Mouse (Mus musculus) right cerebral cortex, postnatal 14 days (tissue): Measurements from ENCODE around the gene Gfm2.

Experiments
- DNase-seq: peaks from one replicate; pipeline ENCODE4 v3.0.0; 2022

Gfm2 gene

DNA sequence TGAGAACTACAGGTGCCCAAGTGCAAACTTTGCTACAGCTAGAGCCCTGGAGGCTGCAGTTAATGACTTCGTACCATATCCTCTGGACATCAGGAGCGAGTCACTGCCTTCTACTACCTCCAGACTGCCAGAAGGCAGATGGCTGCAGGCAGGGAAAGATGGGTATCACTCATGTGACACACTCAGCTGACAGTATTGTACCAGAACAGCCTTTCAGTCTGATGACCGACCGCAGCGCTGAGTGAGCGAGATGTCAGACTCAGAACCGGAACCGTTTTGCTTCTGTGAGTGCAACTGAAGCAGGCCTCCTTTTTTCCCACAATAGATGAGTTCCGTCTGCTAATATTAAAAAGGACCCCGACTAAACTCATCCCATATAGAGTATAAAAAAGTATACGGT, 54.9 kb downstream of the Gfm2 start:
- no peak for DNase-seq

DNA sequence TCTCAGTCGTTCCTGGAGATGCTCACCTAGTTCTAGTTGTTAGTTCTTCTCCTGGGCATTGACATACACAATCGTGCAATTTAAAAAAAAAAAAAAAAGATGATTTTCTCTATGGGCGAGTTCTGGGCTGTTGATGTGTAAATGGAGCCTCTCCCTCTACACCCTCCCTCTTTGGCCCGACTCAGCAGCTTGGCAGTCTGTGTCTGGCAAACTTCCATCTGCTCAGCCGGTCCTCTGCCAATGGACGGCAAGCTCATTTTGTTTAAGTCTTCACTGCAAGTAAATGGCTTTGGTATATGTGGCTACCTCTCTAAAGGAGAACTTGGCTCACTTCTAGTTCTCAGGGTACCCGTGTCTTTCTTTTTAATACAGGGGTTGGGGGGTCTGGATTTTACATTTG, 55.7 kb downstream of the Gfm2 start:
- peak; percentile 71 for DNase-seq

DNA sequence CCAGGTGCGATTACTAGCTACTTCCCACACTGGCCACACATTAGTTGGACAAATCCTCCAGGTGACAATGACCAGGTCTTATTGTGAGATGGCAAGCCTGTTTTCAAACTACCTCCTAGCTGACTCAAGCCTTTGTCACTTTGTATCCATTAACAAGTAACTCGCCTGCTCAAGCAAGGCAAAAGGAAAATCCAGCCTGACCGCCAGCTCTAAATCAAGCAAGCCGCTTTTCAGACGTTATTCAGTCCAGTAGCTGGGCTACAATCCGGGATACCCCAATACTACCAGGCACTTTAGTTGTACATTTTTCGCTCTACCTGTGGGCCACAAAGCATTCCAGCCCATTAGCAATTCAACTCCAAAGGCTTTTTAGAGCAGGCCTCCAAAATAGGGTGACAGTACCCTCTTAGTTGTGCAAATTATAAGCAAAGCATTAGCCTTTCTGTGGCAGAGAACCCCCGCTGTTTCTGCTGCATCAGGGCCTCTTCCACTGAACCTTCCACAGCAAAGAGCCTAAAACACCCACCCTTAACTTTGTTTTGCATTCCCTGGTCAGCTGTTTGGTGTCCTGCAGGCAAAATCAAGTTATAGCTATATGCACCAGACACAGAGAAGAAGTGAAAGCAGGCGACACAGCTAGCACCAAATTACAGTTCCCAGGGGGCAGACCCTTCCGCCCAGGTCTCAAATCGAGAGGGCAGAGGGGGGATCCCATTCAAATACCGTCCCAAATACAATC, 58.6 kb downstream of the Gfm2 start:
- DNase-seq, result no peak

DNA sequence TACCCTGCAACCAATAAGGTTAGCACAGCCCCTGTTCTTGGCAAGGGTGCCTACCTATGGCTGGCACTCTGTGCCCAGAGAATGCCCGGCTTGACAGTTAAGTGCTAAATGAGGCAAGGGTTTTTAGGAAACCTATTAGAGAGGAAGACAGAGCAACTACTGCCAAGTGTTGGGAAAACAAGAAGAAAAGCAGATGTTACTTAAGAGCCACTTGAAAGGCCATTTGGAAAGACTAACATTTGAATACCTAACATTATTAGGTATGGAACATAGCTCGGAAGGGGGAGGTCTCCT, 59.1 kb downstream of the Gfm2 start:
- no peak for DNase-seq

DNA sequence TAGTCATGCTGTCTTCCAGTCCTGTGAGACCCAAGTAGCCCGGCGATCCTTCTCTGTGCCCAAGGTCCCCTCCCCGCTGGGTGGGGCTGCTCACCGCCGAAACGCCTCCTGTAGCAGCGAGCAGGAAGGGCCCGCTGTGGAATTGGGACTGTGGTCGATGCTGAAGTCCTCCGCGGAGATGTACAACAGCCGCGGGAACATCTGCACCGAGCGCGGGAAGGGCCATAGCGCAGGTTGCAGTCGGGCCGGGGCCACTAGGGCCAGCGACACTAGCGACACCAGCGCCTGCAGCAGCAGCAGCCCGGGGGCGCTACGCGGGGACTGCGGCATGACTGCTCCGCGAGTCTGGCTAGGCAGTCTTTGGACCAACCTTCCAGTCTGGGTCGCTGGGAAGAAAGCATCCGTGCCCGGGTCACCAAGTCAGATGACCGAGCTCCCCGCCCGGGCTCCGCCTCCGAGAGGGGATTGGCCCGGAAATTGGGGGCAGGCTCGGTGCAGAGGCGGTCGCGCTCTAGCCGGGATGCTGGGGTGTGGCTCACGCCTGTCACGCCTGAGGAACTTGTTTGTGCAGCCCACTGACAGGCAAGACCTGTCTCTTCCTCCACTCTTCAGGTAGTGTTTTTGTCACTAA, 60.3 kb downstream of the Gfm2 start, which contains the start of gene Hexb:
Gene Hexb, minus strand, starts transcription at position 426 of the 631 bp plus-strand sequence.
- peak; percentile 83 for DNase-seq

DNA sequence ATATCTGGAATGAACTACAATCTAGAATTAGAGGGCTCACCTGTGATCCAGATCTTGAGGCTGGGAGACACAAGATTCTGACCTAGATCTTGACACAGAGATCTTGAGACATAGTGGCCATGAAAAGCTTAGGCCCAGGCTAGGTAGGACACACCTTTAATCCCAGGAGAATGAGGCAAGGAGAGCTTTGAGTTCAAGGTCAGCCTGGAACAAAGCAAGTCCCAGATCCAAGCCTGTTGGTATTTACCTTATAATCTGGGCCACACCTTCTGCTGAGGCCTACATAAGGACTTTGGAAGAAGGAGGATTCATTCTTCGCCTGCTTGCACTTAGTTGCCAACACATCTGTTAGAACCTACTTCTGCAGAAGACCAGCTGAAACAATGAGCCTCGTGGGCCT, 61.4 kb downstream of the Gfm2 start:
- DNase-seq, result no peak

DNA sequence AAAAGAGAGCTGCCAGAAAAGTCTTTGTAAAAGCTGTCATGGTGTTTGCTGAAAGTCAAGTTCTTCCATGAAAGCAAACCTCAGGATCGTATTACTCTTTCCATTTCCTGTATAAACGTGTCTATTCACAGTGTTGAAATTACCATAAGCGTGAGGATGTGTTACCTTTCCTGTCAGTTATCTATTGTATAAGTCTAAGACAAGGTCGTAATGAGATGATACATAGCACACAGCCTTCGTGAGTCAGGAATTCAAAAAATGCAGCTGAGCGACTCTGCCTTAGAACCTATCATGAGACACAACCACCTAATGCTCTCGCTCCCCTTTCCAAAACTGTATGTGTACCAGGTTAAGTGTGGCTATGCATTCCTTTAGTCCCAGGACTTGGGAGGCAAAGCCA, 63.3 kb downstream of the Gfm2 start:
- DNase-seq, result no peak

DNA sequence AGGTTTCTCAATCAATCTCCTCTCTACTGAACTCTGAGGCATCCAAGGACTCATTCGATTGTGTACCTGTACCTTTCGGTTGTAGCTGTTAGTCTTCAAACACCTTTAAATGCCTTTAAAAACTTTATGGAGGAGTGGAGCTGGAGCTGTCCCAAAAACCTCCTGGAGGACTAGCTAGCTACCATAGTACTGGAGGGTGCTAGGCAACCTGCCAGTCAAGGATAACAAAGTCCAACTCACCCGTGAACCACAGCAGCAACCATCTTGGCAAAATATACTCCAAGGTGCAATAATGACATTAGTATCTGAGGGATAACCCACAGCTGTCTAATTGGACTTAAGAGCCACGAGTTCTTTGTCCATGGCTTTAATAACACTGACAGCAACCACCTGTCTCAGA, 64.2 kb downstream of the Gfm2 start:
- no peak for DNase-seq

DNA sequence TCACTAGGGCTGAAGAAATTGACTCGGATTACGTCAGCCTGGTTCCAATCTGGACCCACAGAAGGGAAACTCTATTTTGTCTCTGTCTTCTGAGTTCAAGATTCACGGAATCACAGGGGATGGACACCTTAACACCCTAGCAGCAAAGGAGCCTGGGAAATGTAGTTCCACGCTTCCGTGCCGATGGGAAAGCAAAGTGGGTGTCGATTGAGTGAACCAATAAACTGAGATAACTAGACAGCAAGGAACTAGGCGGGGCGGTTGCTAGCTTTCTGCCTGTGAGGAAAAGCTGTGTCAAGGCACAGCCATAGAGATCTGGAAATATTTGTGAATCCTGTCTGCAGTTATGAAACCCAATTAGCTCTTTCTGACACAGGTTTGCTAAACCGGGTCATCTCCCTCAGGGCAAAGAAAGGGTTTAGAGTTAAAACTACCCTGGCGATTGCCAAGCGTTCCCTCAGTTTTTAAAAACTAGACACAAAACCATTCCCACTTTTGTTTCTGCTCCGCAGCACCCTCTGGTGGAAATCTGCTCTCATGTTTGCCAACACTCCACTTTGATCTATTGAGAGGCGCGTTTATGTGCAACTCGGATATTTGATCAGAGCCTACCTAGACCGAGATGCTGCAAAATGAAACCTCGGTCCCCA, 67.4 kb downstream of the Gfm2 start:
- DNase-seq, result peak; percentile 87

DNA sequence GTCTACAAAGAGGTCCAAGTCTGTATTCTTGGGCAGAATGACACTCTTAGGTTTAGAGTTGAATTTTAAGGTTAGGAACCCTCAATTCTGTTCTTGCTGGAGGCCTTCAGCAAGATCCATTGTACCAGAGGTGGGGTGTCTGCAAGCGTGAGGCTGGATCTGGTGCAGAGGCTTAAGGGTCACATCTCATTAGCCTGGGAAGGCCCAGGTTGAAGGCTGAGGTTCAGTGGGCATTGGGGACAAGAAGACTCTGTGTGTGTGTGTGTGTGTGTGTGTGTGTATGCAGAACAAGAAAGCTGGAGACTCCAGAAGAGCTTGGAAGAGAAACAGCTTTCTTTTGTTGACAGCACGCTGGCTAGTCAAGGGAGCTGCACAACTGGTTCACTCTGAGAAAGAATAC, 68.3 kb downstream of the Gfm2 start:
- DNase-seq, result no peak

DNA sequence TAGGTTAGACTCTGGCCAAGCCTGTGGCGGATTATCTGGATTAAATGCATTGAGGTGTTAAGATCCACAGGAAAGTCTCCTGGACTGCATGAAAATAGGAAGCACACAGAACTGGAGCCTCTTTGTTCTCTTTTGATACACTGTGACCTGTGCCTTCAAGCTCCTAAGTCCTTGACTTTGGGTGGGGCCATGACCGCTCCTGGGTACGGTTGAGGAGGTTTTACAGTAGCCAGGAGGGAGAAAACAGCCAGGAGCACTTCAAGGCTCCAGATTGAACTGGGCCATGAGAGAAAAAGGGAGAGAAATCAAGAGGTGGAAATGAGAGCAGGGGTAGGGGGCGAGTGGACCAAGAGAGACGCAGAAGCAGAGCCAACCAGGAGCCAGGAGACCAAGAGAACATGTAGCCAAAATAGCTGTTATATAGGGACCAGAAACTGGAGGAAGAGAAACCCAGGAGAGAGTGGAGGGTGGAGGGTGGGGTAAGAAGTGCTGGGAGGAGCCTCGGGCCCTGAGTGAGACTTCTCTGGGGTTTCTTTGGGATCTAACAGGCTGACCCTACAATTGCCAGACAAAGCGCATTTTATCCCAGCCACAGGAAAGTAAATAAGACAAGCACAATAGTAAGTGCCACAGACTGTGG, 69.9 kb downstream of the Gfm2 start:
- DNase-seq, result no peak

DNA sequence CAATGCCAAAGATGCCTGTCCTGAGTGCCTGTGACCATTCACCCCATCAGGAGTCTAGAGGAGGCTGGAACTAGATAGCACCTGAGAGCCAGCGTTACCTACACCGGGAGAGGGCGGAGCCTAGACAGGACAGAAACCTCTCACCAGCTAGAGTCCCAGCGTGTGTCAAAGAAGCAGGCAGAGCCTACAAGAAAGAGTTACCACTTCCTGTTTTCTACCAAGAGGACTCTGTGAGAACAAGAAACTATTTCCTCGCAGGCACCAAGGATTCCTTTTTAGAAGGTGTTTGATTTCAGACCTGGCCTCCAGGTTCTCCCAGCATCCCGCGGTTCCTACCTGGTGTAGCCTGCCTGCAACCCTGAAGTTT, 70.4 kb downstream of the Gfm2 start:
- no peak for DNase-seq

DNA sequence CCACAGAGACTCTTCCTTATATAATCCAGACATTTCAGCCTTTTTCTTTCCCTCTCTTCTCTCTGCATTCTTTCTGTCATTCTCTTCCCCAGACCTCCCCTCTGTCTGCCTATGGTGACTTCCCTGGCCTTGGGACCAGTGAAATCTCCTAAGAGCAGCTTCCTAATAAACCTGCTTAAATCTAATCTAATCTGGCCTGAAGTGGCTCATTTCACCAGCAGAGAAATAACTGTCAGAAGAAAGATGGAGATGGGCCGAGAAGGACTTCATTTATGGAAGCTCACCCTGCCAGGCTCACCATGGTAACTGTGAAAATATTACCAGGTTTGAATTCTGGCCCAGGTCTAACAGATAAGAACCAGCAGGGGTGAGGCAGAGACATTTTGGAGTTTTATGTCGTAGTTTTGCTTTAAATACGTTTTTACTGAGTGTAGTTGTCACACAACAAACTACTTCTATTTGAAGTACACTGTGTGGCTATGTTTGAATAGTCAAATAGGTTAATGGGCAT, 70.8 kb downstream of the Gfm2 start:
- DNase-seq, result no peak

DNA sequence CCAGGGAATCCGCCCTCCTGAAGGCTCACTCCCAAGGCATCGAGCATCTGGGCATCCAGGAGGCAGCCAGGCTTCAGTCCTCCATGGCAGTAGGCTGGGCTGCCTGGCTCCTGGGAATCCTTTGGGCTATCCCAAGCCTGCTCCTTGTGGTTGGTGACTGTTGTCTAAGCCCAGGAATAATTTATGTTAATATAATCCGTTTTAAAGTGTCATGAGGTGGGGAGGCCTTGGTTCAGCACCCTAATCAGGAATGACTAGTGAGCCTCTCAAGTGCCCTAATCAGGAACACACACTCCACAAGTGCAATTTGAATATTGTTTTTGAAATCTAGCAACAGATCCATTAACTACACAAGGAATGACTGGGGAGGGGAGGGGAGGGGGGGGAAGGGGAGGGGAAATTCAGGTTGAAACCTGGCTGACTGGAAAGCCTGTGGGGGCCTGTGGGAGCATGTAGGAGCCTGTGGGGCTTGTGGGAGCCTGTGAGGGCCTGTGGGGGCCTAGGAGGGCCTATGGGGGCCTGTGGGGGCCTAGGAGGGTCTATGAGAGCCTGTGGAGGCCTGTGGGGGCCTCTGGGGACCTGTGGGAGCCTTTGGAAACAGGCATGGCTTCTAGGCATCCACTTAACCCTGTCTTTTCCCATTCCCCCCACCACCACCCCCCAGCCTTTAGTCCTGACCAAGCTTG, 77.0 kb downstream of the Gfm2 start:
- no peak for DNase-seq

DNA sequence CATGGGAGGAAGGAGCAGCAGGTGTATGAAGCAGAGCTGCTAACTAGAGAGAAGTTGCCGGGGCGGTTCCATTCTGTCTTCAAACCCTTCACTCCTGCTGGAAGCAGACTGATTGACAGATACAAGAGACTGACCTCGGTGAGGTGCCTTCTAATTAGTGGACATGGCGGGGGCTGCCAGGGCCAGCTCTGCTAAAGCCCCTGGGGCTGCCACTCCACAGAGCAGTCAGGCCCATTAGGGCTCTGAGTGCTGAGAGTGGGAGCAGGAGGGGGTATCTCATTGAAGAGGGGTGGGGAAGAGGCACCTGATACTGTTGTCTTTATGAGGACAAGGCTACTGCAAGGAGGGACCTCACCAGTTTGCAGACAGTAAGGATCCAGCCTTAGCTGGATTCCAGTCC, 77.8 kb downstream of the Gfm2 start:
- DNase-seq, result no peak

DNA sequence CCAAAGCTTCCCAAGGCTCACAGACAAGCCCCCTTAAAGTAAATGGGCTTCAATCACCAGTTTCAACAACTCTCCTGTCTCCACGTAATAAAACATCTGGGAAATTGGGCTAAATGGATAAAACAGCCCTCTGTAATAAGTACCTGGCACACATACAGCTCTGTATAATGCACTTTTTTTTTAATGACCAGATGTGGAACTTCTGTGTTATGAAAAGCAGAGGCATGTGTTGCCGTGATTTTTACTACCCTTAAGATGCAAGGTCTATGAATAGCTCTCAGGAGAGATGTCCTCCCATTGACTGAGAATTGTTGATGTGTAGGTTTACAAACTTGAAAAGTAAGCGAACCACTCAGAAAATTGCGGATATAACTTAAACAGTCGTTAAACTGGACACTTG, 78.5 kb downstream of the Gfm2 start:
- no peak for DNase-seq

DNA sequence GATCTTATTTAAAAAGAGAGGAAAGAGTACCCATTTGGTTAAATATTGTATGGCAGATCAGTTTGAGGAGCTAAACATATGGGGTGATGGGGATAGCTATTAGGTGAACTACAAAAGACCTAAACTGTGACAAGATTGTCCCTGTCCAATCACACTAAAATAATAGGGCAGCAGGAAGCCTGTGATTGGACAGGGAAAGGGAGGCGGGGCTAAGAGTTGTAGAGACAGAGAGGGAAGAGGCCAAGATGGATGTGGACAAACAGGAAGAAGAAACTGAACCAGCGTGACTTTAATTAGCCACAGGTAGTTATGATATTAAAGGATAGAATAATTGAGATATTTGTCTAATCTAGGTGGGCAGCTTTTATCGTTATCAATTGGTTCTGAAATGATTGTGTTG, 82.3 kb downstream of the Gfm2 start:
- no peak for DNase-seq

DNA sequence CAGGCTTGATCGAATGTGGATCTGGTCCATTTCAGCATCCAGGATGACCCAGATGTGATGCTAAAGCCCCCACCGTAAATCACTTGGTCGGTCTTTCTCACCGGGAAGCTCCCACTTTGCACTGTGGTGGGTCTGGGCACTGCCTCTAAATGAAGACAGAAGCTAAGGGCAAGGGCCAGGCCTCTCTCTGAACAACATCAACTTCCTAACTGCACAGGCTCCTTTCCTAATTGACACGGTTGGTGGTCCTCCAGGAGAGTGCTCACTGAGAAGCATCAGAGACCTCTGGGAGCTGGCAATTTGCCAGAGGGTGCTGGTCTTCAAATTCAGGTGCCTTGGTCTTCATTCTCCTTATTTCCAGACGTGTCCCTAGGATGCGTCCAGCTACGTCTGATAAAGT, 86.1 kb downstream of the Gfm2 start:
- DNase-seq, result no peak

DNA sequence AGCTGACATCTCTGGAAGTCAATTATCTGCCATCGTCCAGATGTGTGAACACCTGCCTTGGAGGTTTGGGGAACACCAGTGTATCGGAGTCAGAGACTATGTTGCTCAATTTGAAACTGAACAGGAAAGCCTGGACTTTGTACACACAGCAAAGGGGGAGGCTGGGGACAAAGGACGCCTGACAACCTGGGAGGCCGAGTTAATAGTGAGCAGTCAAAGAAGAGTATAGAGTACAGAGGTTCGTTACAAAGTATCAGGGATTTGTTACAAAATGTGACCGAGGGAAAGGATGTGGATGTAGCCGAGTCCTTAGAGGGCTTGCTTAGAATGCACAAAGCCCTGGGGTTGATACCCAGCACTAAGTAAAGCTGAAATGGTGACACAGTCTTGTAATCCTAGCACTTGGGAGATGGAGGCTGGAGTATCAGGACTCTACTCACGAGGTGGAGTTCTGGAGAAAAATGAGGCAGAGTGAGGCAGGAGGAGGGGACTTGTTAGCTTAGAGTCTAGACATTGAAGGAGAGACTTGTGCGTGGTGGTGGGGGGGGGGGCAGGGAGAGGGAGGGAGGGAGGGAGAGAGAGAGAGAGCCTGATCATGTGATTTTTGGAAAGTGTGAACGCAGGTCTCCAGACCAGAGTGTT, 86.7 kb downstream of the Gfm2 start:
- DNase-seq, result no peak

DNA sequence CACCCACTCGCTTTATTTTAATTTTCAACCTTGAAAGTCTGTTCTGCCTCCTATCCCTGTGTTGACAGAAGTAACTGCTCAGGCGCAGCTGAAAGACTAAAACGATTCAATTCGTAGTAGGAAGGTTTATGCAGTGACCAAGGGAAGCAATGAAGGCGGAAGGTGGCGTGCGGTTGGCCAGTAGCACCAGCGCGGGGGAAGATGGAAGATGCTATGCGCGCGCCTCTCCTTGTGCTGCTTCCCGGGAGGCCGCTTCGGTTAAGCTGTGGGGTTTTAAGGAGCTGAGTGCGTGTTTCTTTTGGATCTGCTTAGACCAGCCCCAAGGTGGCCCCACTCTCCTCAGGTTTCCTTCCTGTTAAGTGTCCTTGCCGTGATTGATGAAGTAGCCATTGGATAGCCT, 87.4 kb downstream of the Gfm2 start:
- no peak for DNase-seq

DNA sequence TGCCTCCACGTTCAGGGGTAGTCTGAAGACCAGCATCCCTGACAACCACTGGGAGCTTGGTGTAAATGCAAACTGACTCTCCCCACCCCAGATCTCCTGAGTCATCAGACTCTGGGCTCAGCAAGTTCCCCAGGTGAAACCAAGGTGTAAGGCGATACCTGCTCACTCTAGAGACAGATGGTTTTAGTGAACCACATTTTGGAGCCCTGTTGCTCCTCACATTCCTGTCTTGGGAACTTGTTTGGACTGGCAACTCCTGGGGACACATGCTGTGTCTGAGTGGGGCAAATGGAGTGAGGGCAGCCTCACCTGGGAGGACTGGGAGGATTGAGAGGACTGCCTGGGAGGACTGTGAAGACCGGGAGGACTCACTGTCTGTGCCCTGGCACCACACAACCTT, 90.1 kb downstream of the Gfm2 start:
- DNase-seq, result no peak

DNA sequence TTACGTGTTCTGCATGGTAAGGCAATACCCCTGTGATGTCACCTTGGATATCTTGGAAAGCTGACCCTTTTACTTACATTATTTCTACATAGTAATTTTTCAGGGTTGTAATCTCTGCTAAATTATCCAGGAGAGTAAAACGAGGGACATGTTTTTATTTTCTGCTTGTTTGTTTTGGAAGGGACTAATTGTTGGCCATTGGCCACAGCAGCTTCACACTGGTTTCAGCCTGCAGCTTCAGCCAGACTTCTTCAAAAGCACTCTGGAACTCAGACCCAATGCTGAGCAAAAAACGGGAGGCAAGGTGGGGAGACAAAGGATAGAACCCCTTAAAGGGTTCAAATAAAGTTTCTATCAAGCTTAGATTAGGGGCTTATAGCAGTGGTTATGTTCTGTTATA, 92.4 kb downstream of the Gfm2 start:
- no peak for DNase-seq
